Mouse (Mus musculus): ENCODE measurements around the gene Sox13. TPM values are rescaled to one million over a fixed set of nuclear protein-coding genes. Genes with fewer than 3 reads are reported as not detected.
A peak's percentile ranks its signal among the peaks of the same experiment; 100 is the strongest.

Sox13 gene
- polyA plus RNA-seq, 1 experiment from 2014 or later = 9.4 TPM

DNA sequence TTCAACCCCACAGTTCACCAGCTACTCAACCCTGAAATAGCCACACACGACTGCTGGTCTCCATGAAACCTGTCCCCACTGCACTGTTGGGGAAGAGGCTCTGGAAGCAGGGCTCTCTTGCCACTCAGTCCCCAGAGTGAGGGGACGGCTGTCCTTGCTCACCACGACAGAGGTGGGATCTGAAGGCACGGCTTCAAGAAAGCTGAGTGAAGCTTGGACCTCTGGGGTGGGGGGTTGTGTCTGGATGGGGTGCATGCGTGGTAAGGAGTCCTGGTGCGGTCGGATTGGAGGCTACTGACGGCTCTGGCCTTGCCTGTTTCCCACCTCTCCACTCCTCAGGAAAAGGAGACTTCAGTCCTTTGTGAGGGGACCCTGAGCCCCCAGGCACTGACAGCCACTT, 43.7 kb upstream of the Sox13 start:
- Histone ChIP-seq H3K4me2 (no peak overlapping the region), H3K9ac (no peak overlapping the region), H3K9me3 (ENCODE audit: low read depth, low read length) (no peaks in the 10 kb centered on the region), H3K27ac (ENCODE audit: low read depth) (no peak overlapping the region), H3K4me1 (ENCODE audit: insufficient read depth) (0 out of 2 replicates have a peak, but pooled peaks cover 5% of the 10 kb centered on the region), H3K4me3 (ENCODE audit: low read depth, low read length) (no peak overlapping the region), H3K27me3 (ENCODE audit: insufficient read depth, low read length) (no peaks in the 10 kb centered on the region), H3K36me3 (ENCODE audit: insufficient read depth) (no peaks in the 10 kb centered on the region)
- no peak for TF ChIP-seq CTCF (IDR thresholded peaks at IDR 0.05; ENCODE audit: low read depth)
- 63% methylated on average over 8 of the region's 8 CpGs for WGBS
- DNase-seq (no peak), ATAC-seq (ENCODE audit: insufficient read depth) (no peak)

DNA sequence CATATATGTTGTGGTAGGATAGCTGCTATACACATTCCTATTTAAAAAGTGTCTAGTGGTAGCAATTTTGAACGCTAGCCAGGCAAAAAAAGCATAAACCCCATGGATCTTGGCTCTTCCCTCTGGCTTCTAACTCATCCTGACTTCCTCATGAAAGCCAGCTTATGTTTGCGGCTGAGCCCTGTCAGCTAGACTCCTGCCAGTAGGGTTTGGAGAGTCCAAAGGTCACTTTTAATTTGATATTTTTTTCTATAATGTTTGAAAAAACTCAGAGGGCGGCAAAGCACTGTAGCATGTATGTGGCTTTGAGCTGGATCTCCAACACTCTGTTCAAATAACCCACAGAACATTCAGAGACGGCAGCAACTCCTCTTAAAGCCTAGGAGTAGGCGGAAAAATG, 39.0 kb upstream of the Sox13 start:
- Histone ChIP-seq H3K4me2 (no peak overlapping the region), H3K4me1 (ENCODE audit: insufficient read depth) (no peaks in the 10 kb centered on the region), H3K9me3 (ENCODE audit: low read depth, low read length) (no peaks in the 10 kb centered on the region), H3K9ac (no peak overlapping the region), H3K36me3 (ENCODE audit: insufficient read depth) (no peaks in the 10 kb centered on the region), H3K27ac (ENCODE audit: low read depth) (no peak overlapping the region), H3K27me3 (ENCODE audit: insufficient read depth, low read length) (no peaks in the 10 kb centered on the region), H3K4me3 (ENCODE audit: low read depth, low read length) (no peak overlapping the region)
- no peak for TF ChIP-seq CTCF (IDR thresholded peaks at IDR 0.05; ENCODE audit: low read depth)
- no peak for DNase-seq
- no peak for ATAC-seq (ENCODE audit: insufficient read depth)
- 69% methylated on average over 5 of the region's 5 CpGs for WGBS

DNA sequence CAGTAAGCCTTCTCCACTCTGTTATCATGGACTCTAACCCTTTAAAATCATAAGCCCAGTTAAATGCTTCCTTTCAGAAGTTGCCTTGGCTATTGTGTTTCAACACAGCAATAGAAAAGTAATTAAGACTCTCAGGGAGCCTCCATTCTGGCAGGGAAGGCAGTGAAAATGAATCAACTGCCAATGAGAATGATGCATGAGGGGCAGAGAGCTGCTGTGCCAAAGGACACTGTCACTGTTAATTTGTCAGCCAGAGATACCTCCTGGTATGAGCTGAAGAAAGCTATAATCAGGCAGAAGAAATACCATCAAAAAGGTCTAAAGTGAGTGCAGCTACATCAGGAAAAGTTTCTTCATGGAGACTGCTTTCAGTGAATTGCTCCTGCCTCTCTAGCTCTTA, 36.8 kb upstream of the Sox13 start:
- Histone ChIP-seq H3K4me2 (no peak overlapping the region), H3K36me3 (ENCODE audit: insufficient read depth) (no peaks in the 10 kb centered on the region), H3K4me1 (ENCODE audit: insufficient read depth) (no peaks in the 10 kb centered on the region), H3K9me3 (ENCODE audit: low read depth, low read length) (no peaks in the 10 kb centered on the region), H3K27me3 (ENCODE audit: insufficient read depth, low read length) (no peaks in the 10 kb centered on the region), H3K4me3 (ENCODE audit: low read depth, low read length) (no peak overlapping the region), H3K27ac (ENCODE audit: low read depth) (no peak overlapping the region), H3K9ac (no peak overlapping the region)
- ATAC-seq (ENCODE audit: insufficient read depth) (no peak), DNase-seq (no peak)
- TF ChIP-seq CTCF (IDR thresholded peaks at IDR 0.05; ENCODE audit: low read depth) = no peak

DNA sequence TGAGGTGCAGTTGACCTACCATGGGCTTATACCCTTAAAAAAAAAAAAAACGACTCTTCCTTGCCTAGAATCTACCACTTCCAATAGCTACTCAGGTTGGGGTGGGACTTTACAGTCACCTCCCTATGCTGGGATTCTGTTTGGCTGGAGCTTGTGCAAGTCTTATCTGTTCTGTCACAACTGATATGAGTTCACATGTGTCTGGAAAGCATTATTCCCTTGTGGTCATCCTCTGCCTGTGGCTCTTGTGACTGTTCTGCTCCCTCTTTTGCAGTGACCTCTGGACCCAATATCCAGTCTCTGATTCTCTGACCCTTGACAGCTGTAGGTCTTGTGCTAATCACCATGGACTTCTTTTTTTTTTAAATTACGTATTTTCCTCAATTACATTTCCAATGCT, 31.9 kb upstream of the Sox13 start:
- WGBS = 54% methylated on average over 2 of the region's 2 CpGs
- Histone ChIP-seq H3K9ac (no peak overlapping the region), H3K4me1 (ENCODE audit: insufficient read depth) (no peaks in the 10 kb centered on the region), H3K36me3 (ENCODE audit: insufficient read depth) (no peaks in the 10 kb centered on the region), H3K27me3 (ENCODE audit: insufficient read depth, low read length) (no peaks in the 10 kb centered on the region), H3K27ac (ENCODE audit: low read depth) (no peak overlapping the region), H3K4me2 (no peak overlapping the region), H3K9me3 (ENCODE audit: low read depth, low read length) (no peaks in the 10 kb centered on the region), H3K4me3 (ENCODE audit: low read depth, low read length) (no peak overlapping the region)
- TF ChIP-seq CTCF (IDR thresholded peaks at IDR 0.05; ENCODE audit: low read depth) = no peak
- no peak for DNase-seq
- ATAC-seq (ENCODE audit: insufficient read depth) = no peak

DNA sequence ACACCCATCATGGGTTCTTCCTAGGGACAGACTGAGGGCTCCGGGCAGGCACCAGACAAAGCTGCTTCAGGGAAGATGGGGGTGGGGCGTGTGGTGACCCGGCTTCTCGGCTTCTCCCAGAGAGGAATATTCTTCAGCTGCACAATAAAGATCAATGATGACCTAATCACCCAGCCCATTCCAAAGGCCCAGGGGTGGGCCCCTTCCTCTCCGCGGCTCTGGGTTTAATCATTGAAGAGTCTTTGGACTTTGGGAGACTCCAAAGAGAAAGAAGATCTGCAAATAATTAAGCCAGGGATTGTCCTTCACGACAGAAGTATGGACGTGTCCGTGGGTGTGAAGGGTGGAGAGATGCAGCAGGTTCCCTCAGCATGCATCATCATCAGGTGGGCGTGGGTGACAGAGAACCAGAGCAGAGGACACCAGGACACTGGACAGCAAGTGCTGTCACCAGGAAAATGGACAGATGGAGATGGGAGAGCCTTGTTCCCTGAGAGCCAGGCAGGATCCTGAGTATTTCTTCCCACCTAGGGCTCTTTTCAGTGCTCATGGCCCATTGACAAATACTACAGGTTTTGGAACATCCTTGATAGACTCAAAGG, 28.5 kb upstream of the Sox13 start:
- TF ChIP-seq CTCF (IDR thresholded peaks at IDR 0.05; ENCODE audit: low read depth) = no peak

DNA sequence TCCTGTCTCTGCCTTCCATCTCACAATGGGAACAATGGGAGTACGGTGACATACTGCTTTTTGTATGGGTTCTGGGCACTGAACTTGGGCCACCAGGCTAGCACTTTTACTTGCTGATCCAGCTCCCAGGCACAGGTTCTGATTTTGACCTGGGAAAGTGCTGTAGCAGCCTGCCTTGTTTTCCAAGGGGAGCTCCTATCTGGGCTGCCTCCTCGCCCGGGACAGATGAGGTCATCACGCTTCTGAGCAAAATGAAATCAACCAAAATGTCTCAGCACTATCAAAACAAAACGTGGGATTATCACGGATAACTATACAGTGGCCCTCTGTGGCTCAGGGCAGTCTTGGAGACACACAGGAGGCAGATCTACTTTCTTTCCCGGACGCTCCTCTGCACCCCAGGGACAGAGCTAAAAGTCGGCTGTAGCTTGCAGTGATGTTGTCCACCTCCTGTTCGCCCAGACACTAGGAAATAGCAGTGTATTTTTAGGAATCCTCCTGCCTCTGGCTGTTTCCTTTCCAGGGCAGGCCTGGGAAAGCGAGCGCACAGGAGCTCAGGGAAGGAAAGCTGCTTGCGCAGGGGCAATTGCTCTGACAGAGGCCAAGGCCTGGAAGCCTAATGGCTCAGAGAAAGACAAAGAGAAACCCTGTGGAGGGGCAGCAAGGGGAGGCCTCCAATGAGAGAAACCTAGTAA, 27.8 kb upstream of the Sox13 start:
- no peaks in the 10 kb centered on the region for H3K9me3 ChIP-seq (ENCODE audit: low read depth, low read length)
- no peak overlapping the region for H3K9ac ChIP-seq
- 55% methylated on average over 13 of the region's 13 CpGs for WGBS
- H3K4me1 ChIP-seq (ENCODE audit: insufficient read depth) = no peaks in the 10 kb centered on the region
- H3K36me3 ChIP-seq (ENCODE audit: insufficient read depth) = no peaks in the 10 kb centered on the region
- no peak for ATAC-seq (ENCODE audit: insufficient read depth)
- no peaks in the 10 kb centered on the region for H3K27me3 ChIP-seq (ENCODE audit: insufficient read depth, low read length)
- H3K27ac ChIP-seq (ENCODE audit: low read depth) = 0 out of 2 replicates have a peak overlapping the region, but pooled peaks have one; percentile 8
- TF ChIP-seq CTCF (IDR thresholded peaks at IDR 0.05; ENCODE audit: low read depth) = no peak
- H3K4me3 ChIP-seq (ENCODE audit: low read depth, low read length) = no peak overlapping the region
- no peak overlapping the region for H3K4me2 ChIP-seq
- DNase-seq = peak; percentile 10

More for the DNA sequence above, 28.5 kb upstream of the Sox13 start:
- no peak overlapping the region for H3K4me3 ChIP-seq (ENCODE audit: low read depth, low read length)
- no peak for DNase-seq
- H3K27ac ChIP-seq (ENCODE audit: low read depth) = no peak overlapping the region
- no peak overlapping the region for H3K4me2 ChIP-seq
- ATAC-seq (ENCODE audit: insufficient read depth) = no peak
- H3K36me3 ChIP-seq (ENCODE audit: insufficient read depth) = no peaks in the 10 kb centered on the region
- WGBS = 49% methylated on average over 10 of the region's 10 CpGs
- no peaks in the 10 kb centered on the region for H3K4me1 ChIP-seq (ENCODE audit: insufficient read depth)
- no peak overlapping the region for H3K9ac ChIP-seq
- H3K27me3 ChIP-seq (ENCODE audit: insufficient read depth, low read length) = no peaks in the 10 kb centered on the region
- no peaks in the 10 kb centered on the region for H3K9me3 ChIP-seq (ENCODE audit: low read depth, low read length)

DNA sequence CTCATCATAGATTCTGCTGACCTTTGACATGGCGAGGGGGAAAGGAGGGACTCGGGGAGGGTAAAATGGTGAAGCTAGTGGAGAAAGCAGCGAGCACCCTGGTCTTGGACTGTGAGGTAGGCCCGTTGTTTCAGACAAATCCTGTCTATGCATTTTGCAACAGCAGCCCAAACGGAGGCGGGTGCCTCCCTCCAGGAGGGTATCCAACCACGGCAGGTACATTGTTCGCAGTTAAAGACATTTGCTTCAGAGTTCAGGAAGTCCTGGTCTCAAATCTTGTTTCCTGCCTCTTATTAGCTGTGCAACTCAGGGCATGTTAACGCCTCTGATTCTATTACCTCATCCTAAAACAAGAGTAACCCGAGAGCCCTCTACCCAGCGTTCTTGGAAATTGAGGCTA, 26.8 kb upstream of the Sox13 start:
- ATAC-seq (ENCODE audit: insufficient read depth) = no peak
- DNase-seq = no peak
- TF ChIP-seq CTCF (IDR thresholded peaks at IDR 0.05; ENCODE audit: low read depth) = no peak
- no peak overlapping the region for H3K4me2 ChIP-seq
- H3K36me3 ChIP-seq (ENCODE audit: insufficient read depth) = no peaks in the 10 kb centered on the region
- no peak overlapping the region for H3K27ac ChIP-seq (ENCODE audit: low read depth)
- no peak overlapping the region for H3K9ac ChIP-seq
- 65% methylated on average over 11 of the region's 11 CpGs for WGBS
- H3K4me1 ChIP-seq (ENCODE audit: insufficient read depth) = no peaks in the 10 kb centered on the region
- H3K4me3 ChIP-seq (ENCODE audit: low read depth, low read length) = no peak overlapping the region
- H3K9me3 ChIP-seq (ENCODE audit: low read depth, low read length) = no peaks in the 10 kb centered on the region
- H3K27me3 ChIP-seq (ENCODE audit: insufficient read depth, low read length) = no peaks in the 10 kb centered on the region
